Mouse (Mus musculus) spleen, adult 12 weeks (tissue): ENCODE data around the gene Lrrc31.
"Not testable (repeated sequence)": the region's sequence is repeated elsewhere in the genome, so short reads cannot be mapped to it uniquely, and the experiment has no call there.

Source experiments
- DNase-seq: peaks from one replicate; pipeline ENCODE4 v3.0.0; 2022; ENCODE audit warnings: low spot score

Lrrc31 gene

GRCm38 (mm10) chr3:30699711-30700505 lies at the start of gene Lrrc31:
TSS of gene Lrrc31 (minus strand) at chr3:30699843.
- not testable (repeated sequence) for DNase-seq

DNA sequence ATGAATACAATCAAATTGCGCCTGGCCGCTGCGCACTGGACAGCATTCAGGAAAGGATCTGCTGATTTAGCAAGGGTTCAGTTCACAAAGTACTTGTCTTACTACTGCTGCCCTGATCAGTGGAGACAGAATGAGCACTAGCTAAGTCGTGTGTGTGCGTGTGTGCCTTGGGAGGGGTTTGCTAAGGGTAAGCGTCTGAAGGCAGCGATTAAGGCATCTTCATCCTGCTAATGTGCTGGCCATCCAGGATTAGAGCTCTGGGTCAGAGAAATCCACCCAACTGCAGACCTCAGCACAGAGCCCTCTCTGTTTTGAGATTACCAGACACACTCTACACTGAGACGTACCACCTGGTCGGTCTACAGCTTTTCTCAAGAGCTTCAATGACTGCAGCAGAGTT lies 48.7 kb upstream of the Lrrc31 start:
- no peak for DNase-seq

DNA sequence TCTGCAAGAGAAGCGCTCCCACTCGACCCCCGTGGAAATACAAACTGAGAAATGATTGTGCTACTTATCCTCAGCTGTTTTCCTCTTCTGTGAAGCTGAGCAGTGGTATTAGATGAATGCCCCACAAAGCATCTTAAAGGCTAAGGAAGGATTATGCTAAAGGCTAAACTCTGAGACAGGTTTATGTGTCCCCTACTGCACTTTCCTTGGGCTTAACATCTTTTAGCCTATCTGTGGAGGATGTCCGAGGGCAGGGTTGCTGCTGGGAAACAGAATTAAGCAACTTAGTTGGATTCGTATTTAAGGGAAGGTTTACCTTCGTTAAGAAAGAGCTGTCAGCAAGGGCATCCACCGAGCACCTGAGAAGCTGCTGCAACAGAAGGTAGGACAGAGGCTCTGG lies 46.4 kb upstream of the Lrrc31 start, which contains the start of gene Samd7:
TSS of gene Samd7 (plus strand) at position 288 of the 400 bp plus-strand sequence.
- no peak for DNase-seq

- DNase-seq = no peak
Observed at GRCm38 (mm10) chr3:30742891-30743290, 43.2 kb upstream of the Lrrc31 start.

DNA sequence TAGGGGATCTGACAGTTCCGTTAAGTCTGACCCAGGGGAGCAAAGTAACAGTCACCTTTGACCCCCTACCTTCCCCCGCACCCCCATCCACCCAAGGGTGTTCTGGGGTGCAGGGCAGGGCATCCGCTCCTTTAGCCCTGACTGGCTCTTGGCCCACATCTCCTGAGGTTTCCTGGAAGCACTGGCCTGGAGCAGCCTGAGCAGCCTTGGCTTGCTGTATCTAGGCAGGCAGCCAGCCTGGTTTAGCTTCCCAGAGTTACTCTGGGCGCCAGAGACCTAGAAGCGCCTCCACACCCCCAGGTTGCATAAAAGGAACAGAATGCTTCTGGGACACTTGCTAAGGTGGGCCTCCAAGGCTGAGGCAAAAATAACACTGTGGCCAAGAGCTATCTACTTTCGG lies 41.7 kb upstream of the Lrrc31 start:
- no peak for DNase-seq

DNA sequence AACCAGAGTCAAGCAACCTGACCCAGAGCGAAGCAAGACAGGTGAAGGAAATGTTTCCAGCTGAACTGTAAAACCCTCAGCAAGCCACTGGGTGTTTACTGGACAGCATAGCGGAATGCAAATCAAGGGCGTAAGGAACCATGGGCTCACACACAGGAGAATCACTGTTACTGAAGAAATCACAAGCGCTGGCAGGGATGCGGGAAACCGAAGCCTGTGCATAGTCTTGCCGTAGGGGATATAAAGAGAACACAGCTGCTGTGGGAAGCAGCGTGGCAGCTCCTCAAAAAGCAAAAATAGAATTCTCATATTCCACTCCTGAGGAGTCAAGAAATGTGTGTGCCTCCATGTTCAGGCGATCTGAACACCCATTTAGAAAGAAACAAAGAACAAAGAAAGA lies 37.2 kb upstream of the Lrrc31 start:
- DNase-seq = no peak

DNA sequence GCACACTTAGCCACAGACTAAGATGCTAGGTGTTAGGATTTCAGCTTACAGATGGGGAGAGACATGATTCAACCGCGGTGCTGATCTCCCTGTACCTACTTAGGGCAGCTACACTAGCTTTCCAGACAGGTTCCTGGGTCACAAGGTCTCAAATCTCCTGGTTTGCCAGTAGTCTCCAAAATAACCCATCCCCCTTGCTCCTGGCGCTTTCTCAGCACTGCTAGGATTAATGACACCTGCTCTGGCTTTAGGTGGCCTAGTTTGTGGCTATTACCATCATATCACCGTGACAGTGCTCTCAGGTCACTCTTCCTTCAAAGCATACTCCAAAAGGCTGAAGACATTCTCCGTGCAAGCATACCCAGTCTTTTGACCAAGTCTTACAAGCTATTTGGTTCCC lies 29.4 kb upstream of the Lrrc31 start:
- no peak for DNase-seq

- no peak for DNase-seq
Observed at GRCm38 (mm10) chr3:30727209-30727608, 27.6 kb upstream of the Lrrc31 start.

GRCm38 (mm10) chr3:30725514-30725913 lies 25.9 kb upstream of the Lrrc31 start:
- DNase-seq = no peak

DNA sequence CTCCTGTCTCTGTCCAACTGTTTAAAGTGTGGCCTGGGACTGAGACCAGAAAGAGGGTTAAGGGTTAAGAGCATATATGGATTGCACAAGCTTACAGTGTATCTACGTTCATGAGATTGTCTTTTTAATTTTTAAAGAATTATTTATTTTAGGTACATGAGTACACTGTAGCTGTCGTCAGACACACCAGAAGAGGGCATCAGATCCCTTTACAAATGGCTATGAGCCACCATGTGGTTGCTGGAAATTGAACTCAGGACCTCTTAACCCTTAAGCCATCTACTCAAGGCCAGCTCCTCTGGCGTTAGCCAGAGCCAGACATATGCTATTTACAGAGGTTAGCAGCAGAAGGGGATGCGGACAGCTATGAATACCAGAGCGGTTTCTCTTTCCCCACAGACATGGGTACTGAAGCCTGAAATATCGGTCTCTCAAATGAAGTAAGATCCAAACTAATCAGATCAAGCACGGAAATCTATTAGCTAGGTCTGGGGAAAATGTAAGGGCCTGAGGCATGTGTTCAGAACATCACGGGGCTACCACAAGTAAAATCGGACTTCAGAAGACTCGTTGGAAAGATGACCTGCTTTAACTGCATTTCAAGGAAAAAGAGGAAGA lies 25.3 kb upstream of the Lrrc31 start:
- no peak for DNase-seq

DNA sequence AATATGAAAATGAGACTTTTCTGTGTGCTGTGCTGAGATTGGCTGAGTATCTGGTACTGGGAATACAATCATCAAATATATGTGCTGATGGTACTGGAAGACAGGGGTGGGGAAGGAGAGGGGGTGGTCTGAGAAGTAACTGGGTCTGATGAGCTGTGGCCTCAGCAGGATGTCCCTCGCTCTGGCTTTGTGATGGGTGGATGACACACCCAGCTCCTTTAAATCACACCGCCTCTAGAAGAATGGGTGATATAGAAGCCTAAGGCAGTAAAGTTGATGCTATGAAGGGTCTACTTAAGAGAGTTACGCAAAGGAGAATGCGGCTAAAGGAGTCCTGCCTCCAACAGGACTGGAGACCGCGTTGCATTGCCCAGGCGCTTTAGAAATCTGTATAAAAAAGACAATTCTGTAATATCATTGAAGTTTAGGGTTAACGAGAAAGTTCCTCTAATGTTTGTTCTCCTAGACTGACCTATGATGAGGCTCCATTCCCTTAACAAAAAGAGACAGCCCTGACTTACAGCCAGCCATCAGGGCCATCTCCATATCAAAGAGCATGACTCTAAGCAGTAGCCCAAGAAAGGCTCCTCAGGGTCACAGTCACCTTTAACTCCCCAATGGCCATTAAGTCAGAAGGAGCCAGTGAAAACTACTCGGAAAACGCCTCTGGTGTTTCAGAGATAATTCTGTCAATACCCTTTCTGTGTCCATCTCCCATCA lies 24.6 kb upstream of the Lrrc31 start:
- no peak for DNase-seq

DNA sequence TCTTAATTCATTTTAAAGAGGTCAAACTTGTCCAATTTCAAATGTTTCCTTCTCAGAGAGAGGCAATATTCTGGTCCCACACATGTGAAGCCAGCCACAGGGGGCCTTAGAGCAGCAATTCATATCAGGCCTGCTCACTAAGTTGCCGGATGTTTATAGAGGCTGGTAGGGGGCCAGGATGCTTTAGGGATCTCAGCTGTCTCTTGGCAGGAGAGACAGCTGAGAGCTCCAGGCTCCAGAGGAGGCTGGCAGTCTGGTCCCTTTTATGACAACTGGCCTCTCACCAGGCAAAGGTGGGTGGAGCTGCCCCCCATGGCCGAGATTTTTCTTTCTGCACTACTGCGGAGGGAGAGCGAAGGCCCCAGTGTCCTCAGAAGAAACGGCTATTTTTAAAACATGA lies 23.5 kb upstream of the Lrrc31 start:
- DNase-seq = no peak

- no peak for DNase-seq
Observed at GRCm38 (mm10) chr3:30722461-30722860, 22.8 kb upstream of the Lrrc31 start.

GRCm38 (mm10) chr3:30722036-30722435 lies 22.4 kb upstream of the Lrrc31 start:
- DNase-seq = no peak

DNA sequence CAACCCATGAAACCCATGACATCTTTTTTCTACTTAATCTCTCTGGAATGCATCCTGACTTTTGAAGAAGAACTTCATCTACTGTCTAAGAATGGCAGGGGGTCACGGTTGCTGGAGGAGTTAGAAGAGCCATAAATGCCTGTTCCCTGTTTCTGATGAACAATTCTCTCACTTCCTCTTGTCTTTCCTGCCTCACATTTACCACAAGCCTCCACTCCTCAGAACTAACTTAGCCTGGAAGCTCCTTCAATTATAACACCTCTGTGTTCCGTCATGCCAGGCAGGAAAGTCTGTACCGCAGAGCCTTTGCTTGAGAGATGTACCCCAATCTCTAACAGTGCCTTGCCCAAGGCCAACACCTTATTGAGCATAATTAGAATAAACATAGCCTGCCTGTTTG lies 19.0 kb upstream of the Lrrc31 start:
- DNase-seq = no peak

GRCm38 (mm10) chr3:30713334-30713733 lies 13.7 kb upstream of the Lrrc31 start:
- no peak for DNase-seq

- no peak for DNase-seq
Observed at GRCm38 (mm10) chr3:30710191-30710590, 10.5 kb upstream of the Lrrc31 start.

DNA sequence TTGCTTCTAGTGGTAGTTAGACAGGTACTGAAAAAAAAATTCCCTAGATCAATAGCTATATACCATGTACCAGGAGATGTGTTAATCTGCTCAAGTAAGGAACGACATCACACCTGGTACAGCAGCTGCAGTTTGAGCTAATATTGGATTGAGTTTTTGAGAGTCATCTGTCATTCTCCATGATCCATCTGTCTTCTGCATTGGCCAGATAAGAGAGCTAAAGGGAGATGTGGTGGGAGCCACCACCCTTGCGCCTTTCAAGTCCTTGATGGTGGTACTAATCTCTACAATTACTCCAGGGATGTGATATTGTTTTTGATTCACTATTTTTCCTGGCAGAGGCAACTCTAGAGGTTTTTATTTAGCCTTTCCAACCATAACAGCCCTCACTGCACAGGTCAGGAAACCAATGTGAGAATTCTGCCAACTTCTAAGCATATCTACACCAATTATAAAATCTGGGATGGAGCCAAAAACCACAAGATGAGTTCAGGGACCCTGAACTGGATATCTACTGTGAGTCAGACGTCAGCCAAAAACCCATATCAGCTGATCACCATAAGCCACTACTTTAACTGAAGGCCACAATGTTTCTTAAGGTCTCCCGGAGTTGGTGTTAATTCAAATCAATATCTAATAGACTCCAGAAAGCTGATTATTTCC lies 7.1 kb upstream of the Lrrc31 start:
- DNase-seq = peak; percentile 0

DNA sequence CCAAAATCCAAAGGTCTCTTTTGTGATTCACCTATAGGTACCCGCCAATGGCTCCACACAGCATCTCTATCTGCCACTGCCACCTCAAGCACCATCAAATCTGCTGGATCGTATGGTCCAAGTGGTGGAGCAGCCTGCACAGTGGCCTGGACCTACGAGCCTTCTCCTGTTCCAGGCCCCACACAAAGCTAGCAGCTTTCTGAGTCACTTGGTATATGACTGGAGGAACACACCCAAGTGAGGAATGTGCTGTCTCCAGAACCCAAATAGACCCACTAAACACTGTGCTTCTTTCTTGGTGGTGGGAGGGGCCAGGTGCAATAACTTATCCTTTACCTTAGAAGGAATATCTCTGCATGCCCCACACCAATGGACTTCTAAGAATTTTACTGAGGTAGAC lies 6.3 kb upstream of the Lrrc31 start:
- DNase-seq = no peak

GRCm38 (mm10) chr3:30697891-30698290 lies 1.8 kb downstream of the Lrrc31 start:
- no peak for DNase-seq

DNA sequence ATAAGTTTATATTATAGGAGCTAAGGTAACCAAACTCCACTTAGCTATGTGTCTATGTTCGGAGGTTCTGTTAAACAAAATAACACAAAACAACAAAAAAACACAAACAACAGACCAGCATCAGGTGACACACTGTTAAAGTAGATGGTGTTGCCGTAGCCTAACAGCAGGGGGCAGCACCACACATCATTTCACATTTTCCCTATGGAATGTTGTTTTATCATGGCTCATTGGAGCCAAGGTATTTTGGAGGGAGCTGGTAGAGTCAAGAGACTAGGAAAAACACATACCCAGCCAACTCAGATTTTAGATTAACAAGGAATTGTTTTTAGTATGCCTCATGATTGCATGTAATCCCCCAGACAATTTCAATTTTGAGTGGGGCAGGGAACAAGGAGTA lies 3.3 kb downstream of the Lrrc31 start:
- DNase-seq = no peak

DNA sequence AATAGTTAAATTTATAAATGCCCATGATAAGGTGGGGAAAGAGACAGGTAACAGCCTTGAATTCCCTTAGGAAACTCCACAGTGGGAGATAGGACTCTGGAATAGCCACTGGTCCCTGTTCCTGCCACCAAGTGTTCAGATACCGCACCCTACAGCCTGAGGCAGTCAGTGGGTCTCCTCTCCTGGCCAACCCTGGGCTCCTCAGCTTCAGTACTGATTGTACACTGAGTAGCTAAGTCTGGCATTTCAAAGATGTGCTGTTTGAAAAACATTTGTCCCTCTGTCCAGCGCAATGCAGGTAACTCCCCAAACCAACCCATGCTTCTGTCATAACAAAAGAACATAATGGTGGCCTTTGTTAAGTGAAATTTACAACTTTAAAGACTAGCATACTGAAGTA lies 4.0 kb downstream of the Lrrc31 start:
- DNase-seq = no peak

DNA sequence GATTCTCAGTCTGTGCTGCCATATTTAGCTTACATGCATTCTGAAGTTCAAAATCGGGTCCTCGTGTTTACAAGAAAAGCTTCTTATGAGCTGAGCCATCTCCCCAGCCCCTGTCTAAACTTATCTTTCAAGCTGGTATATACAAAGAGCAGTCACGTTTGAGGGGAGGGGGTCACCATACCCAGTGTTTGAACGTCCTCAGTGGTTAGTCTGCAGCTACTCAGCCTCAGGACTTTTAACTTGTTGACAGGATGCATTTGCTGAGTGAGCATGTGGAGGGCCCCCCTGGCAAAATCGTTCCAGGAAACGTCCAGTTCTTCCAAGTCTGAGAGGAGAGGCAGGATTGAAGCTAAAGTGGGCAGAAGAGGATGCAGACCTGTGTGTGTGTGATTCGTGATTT lies 8.7 kb downstream of the Lrrc31 start:
- DNase-seq = no peak
